ENCODE assay signal across 8 mouse cellular contexts in genomic region chr16:18876091-18876441, GRCm38 (mm10). TPM values are rescaled to one million over a fixed set of nuclear protein-coding genes. Genes with fewer than 3 reads are reported as not detected.
DNase-seq lines count a peak whose midpoint lies in the region; ATAC-seq and TF ChIP-seq lines count a peak whose summit lies in the region.

No protein-coding gene starts in this region.

- H3K4me2 ChIP-seq in heart, embryonic 12.5 days = peak overlapping the region; percentile 95
- peak overlapping the region; percentile 54 for H3K4me2 ChIP-seq in forebrain, embryonic 15.5 days (replicated peaks)
- H3K4me2 ChIP-seq in liver, embryonic 15.5 days = peak overlapping the region; percentile 93

- peaks cover 36% of the 10 kb centered on the region for H3K36me3 ChIP-seq in heart, embryonic 12.5 days
- H3K36me3 ChIP-seq in ES-Bruce4 (ENCODE audit: control insufficient read depth, insufficient read depth, low read length, poor library complexity, severe bottlenecking) = peaks cover 41% of the 10 kb centered on the region
- H3K36me3 ChIP-seq in forebrain, embryonic 15.5 days = peaks cover 28% of the 10 kb centered on the region
- peaks cover 50% of the 10 kb centered on the region for H3K36me3 ChIP-seq in liver, embryonic 15.5 days (replicated peaks)

- H3K4me1 ChIP-seq in heart, embryonic 12.5 days (replicated peaks) = peaks cover 13% of the 10 kb centered on the region
- H3K4me1 ChIP-seq in ES-Bruce4 (ENCODE audit: control insufficient read depth, insufficient read depth, low read length) = no peaks in the 10 kb centered on the region
- H3K4me1 ChIP-seq in forebrain, embryonic 15.5 days = peaks cover 29% of the 10 kb centered on the region
- H3K4me1 ChIP-seq in liver, embryonic 15.5 days (replicated peaks) = peaks cover 46% of the 10 kb centered on the region

- peak overlapping the region; percentile 94 for H3K4me3 ChIP-seq in heart, embryonic 12.5 days
- peak overlapping the region; percentile 99 for H3K4me3 ChIP-seq in ES-Bruce4 (ENCODE audit: low read depth, low read length)
- H3K4me3 ChIP-seq in forebrain, embryonic 15.5 days = peak overlapping the region; percentile 97
- H3K4me3 ChIP-seq in liver, embryonic 15.5 days (replicated peaks) = peak overlapping the region; percentile 93

- no peak for TF ChIP-seq CTCF in ES-Bruce4 (IDR thresholded peaks at IDR 0.05; ENCODE audit: low read depth, low read length)

- WGBS in heart, embryonic 12.5 days = 2% methylated on average over 17 of the region's 17 CpGs
- under 1% methylated on average over 17 of the region's 17 CpGs for WGBS in forebrain, embryonic 15.5 days
- under 1% methylated on average over 17 of the region's 17 CpGs for WGBS in liver, embryonic 15.5 days (ENCODE audit: insufficient replicate concordance)

- no peak for DNase-seq in heart, adult 8-10 months (ENCODE audit: low spot score)
- DNase-seq in retina, embryonic 14.5 days (ENCODE audit: low spot score) = no peak
- no peak for DNase-seq in natural killer cell, adult 2 months (ENCODE audit: low spot score in 2 of 2)
- DNase-seq in right cerebral cortex, postnatal 4 days = no peak

- no peak for TF ChIP-seq EP300 in ES-Bruce4 (IDR thresholded peaks at IDR 0.05; ENCODE audit: insufficient read depth, low read depth, low read length)

- no peak for ATAC-seq in heart, embryonic 12.5 days (ENCODE audit: insufficient number of reproducible peaks, low FRiP score)
- no peak for ATAC-seq in forebrain, embryonic 15.5 days (replicated peaks)
- no peak for ATAC-seq in liver, embryonic 15.5 days (ENCODE audit: insufficient read depth)

- H3K9ac ChIP-seq in heart, embryonic 12.5 days = peak overlapping the region; percentile 94
- H3K9ac ChIP-seq in ES-Bruce4 (ENCODE audit: low read depth, poor library complexity, severe bottlenecking) = peak overlapping the region; percentile 83
- peak overlapping the region; percentile 99 for H3K9ac ChIP-seq in forebrain, embryonic 15.5 days (replicated peaks)
- H3K9ac ChIP-seq in liver, embryonic 15.5 days = peak overlapping the region; percentile 85

- H3K27me3 ChIP-seq in heart, embryonic 12.5 days (replicated peaks) = no peaks in the 10 kb centered on the region
- H3K27me3 ChIP-seq in ES-Bruce4 (ENCODE audit: control insufficient read depth, insufficient read depth, low read length, poor library complexity, severe bottlenecking) = no peaks in the 10 kb centered on the region
- no peaks in the 10 kb centered on the region for H3K27me3 ChIP-seq in forebrain, embryonic 15.5 days
- no peaks in the 10 kb centered on the region for H3K27me3 ChIP-seq in liver, embryonic 15.5 days

- TF ChIP-seq POLR2A in ES-Bruce4 (IDR thresholded peaks at IDR 0.05; ENCODE audit: insufficient read depth, low read length) = no peak

- no peaks in the 10 kb centered on the region for H3K9me3 ChIP-seq in heart, embryonic 12.5 days (replicated peaks)
- no peaks in the 10 kb centered on the region for H3K9me3 ChIP-seq in ES-Bruce4 (replicated peaks; ENCODE audit: control insufficient read depth, insufficient read depth, low read length, poor library complexity, severe bottlenecking)
- no peaks in the 10 kb centered on the region for H3K9me3 ChIP-seq in forebrain, embryonic 15.5 days
- H3K9me3 ChIP-seq in liver, embryonic 15.5 days (replicated peaks) = no peaks in the 10 kb centered on the region

- H3K27ac ChIP-seq in heart, embryonic 12.5 days (ENCODE audit: poor library complexity, severe bottlenecking) = peak overlapping the region; percentile 84
- peak overlapping the region; percentile 47 for H3K27ac ChIP-seq in ES-Bruce4 (ENCODE audit: insufficient read depth, low read length)
- H3K27ac ChIP-seq in forebrain, embryonic 15.5 days (replicated peaks) = peak overlapping the region; percentile 99
- H3K27ac ChIP-seq in liver, embryonic 15.5 days (replicated peaks) = peak overlapping the region; percentile 99

RNA-seq across cellular contexts. Expression of gene Mrpl40, which starts 0.6 kb away (rescaled TPM):
- 87.2 and 89.1 TPM in 2 replicates for polyA plus RNA-seq in heart, embryonic 12.5 days (2016; fragmentation: Nextera tagmentation; extraction: Ambion mirVana)
- 10 to 100 TPM; 47.0 to 60.1 (median 55.2) TPM for total RNA-seq in heart, adult 8-10 months (2022)
- polyA plus RNA-seq in ES-Bruce4 (2011; ENCODE audit: insufficient read depth, insufficient read length, low read depth, missing spikeins) = 84.8 and 92.3 TPM in 2 replicates
- 62.9 and 67.0 TPM in 2 replicates for polyA plus RNA-seq in forebrain, embryonic 15.5 days (2015; fragmentation: Nextera tagmentation; extraction: Ambion mirVana)
- 52.6 and 57.8 TPM in 2 replicates for polyA plus RNA-seq in liver, embryonic 15.5 days (2015; fragmentation: Nextera tagmentation; extraction: Ambion mirVana)

RNA-seq across cellular contexts. Expression of gene Hira, which starts 0.8 kb away (rescaled TPM):
- 14.2 and 14.6 TPM in 2 replicates for polyA plus RNA-seq in heart, embryonic 12.5 days (2016; fragmentation: Nextera tagmentation; extraction: Ambion mirVana)
- total RNA-seq in heart, adult 8-10 months (2022) = 10 to 100 TPM; 15.9 to 22.3 (median 20.9) TPM
- polyA plus RNA-seq in ES-Bruce4 (2011; ENCODE audit: insufficient read depth, insufficient read length, low read depth, missing spikeins) = 105 and 113 TPM in 2 replicates
- polyA plus RNA-seq in forebrain, embryonic 15.5 days (2015; fragmentation: Nextera tagmentation; extraction: Ambion mirVana) = 25.1 and 27.8 TPM in 2 replicates
- polyA plus RNA-seq in liver, embryonic 15.5 days (2015; fragmentation: Nextera tagmentation; extraction: Ambion mirVana) = 5.4 and 6.7 TPM in 2 replicates

RNA-seq across cellular contexts. Expression of gene Gm28539, which starts 39.7 kb away (rescaled TPM):
- not detected in 2 replicates for polyA plus RNA-seq in heart, embryonic 12.5 days (2016; fragmentation: Nextera tagmentation; extraction: Ambion mirVana)
- total RNA-seq in heart, adult 8-10 months (2022) = 1 to 10 TPM in 2 of 4 experiments, under 1 TPM in 1, not detected in 1; 0.14 to 4.6 (median 2.0) TPM
- polyA plus RNA-seq in ES-Bruce4 (2011; ENCODE audit: insufficient read depth, insufficient read length, low read depth, missing spikeins) = 4.3 and 4.7 TPM in 2 replicates
- polyA plus RNA-seq in forebrain, embryonic 15.5 days (2015; fragmentation: Nextera tagmentation; extraction: Ambion mirVana) = not detected in 2 replicates
- not detected in 2 replicates for polyA plus RNA-seq in liver, embryonic 15.5 days (2015; fragmentation: Nextera tagmentation; extraction: Ambion mirVana)

RNA-seq across cellular contexts. Expression of gene 2510002D24Rik, which starts 39.7 kb away (rescaled TPM):
- 32.7 and 34.7 TPM in 2 replicates for polyA plus RNA-seq in heart, embryonic 12.5 days (2016; fragmentation: Nextera tagmentation; extraction: Ambion mirVana)
- total RNA-seq in heart, adult 8-10 months (2022) = 10 to 100 TPM; 21.1 to 28.7 (median 26.2) TPM
- 23.9 and 24.7 TPM in 2 replicates for polyA plus RNA-seq in ES-Bruce4 (2011; ENCODE audit: insufficient read depth, insufficient read length, low read depth, missing spikeins)
- 30.7 and 31.2 TPM in 2 replicates for polyA plus RNA-seq in forebrain, embryonic 15.5 days (2015; fragmentation: Nextera tagmentation; extraction: Ambion mirVana)
- 19.1 and 19.9 TPM in 2 replicates for polyA plus RNA-seq in liver, embryonic 15.5 days (2015; fragmentation: Nextera tagmentation; extraction: Ambion mirVana)

Comparison
In these comparisons a context has a peak if more than half of its experiments do, and no peak if none do; other contexts are left out.
1. H3K27ac ChIP-seq: peak in every context shown above with its lines; median percentile 99 in forebrain, embryonic 15.5 days; 99 in liver, embryonic 15.5 days; 84 in heart, embryonic 12.5 days; 47 in ES-Bruce4.